Mouse (Mus musculus) megakaryocyte, embryonic 14.5 days (primary cell): ENCODE measurements at regions not wholly inside any gene's neighbourhood (a gene's known extent, or its start where the extent isn't known, plus 50 kb on each side); places are given as distances from the start of the nearest gene placed in this dataset.
A peak's percentile ranks its signal among the peaks of the same experiment; 100 is the strongest.

Experiments used
- H3K27me3 ChIP-seq: replicated peaks from 2 replicates; pipeline ENCODE3; 2012; ENCODE audit warnings: inconsistent platforms
- H3K36me3 ChIP-seq: replicated peaks from 2 replicates; pipeline ENCODE3; 2012; ENCODE audit warnings: low read length, inconsistent platforms, mixed read lengths
- H3K4me1 ChIP-seq: 2 replicates; pipeline ENCODE4 v1.6.1; 2012; ENCODE audit warnings: inconsistent platforms
- H3K4me3 ChIP-seq: replicated peaks from 2 replicates; pipeline ENCODE3; 2012; ENCODE audit warnings: moderate library complexity, mild to moderate bottlenecking, inconsistent platforms
- H3K9me3 ChIP-seq: 2 replicates; pipeline ENCODE4 v1.6.1; 2012; ENCODE audit warnings: inconsistent platforms
- FLI1 ChIP-seq: IDR thresholded peaks from 2 replicates; pipeline ENCODE4 v1.6.1; 2012; ENCODE audit warnings: low read length, inconsistent platforms, mixed read lengths
- GATA1 ChIP-seq: IDR thresholded peaks from 3 replicates; pipeline ENCODE4 v1.6.1; 2012; ENCODE audit warnings: mixed read lengths, low read length, inconsistent platforms, borderline replicate concordance

- TF ChIP-seq FLI1 (no peak), GATA1 (no peak)
- no peaks in the 10 kb centered on the region for H3K36me3 ChIP-seq
- H3K4me3 ChIP-seq = no peak overlapping the region
- H3K27me3 ChIP-seq = no peaks in the 10 kb centered on the region
- H3K9me3 ChIP-seq = peaks cover 22% of the 10 kb centered on the region
- H3K4me1 ChIP-seq = no peaks in the 10 kb centered on the region
Measured at GRCm38 (mm10) chr14:80083724-80084123, 99.8 kb downstream of the Olfm4 start.

GRCm38 (mm10) chr14:80097238-80097637 lies 113.4 kb downstream of the Olfm4 start:
- Histone ChIP-seq H3K9me3 (peaks cover 8% of the 10 kb centered on the region), H3K4me3 (no peak overlapping the region), H3K27me3 (no peaks in the 10 kb centered on the region), H3K4me1 (no peaks in the 10 kb centered on the region), H3K36me3 (no peaks in the 10 kb centered on the region)
- TF ChIP-seq GATA1 = no peak
- TF ChIP-seq FLI1 = no peak

GRCm38 (mm10) chr14:80113115-80113687 lies 129.3 kb downstream of the Olfm4 start:
- no peaks in the 10 kb centered on the region for H3K4me1 ChIP-seq
- TF ChIP-seq GATA1 (no peak), FLI1 (no peak)
- no peak overlapping the region for H3K4me3 ChIP-seq
- H3K9me3 ChIP-seq = peaks cover 24% of the 10 kb centered on the region
- no peaks in the 10 kb centered on the region for H3K27me3 ChIP-seq
- no peaks in the 10 kb centered on the region for H3K36me3 ChIP-seq

GRCm38 (mm10) chr14:80114326-80114725 lies 130.4 kb downstream of the Olfm4 start:
- Histone ChIP-seq H3K4me1 (no peaks in the 10 kb centered on the region), H3K27me3 (no peaks in the 10 kb centered on the region), H3K4me3 (no peak overlapping the region), H3K9me3 (peaks cover 23% of the 10 kb centered on the region), H3K36me3 (no peaks in the 10 kb centered on the region)
- TF ChIP-seq FLI1 = no peak
- TF ChIP-seq GATA1 = no peak

GRCm38 (mm10) chr14:80125156-80125555 lies 141.3 kb downstream of the Olfm4 start:
- H3K36me3 ChIP-seq = no peaks in the 10 kb centered on the region
- peaks cover 38% of the 10 kb centered on the region for H3K9me3 ChIP-seq
- no peak for TF ChIP-seq FLI1
- TF ChIP-seq GATA1 = no peak
- peak overlapping the region; percentile 17 for H3K4me3 ChIP-seq
- no peaks in the 10 kb centered on the region for H3K4me1 ChIP-seq
- H3K27me3 ChIP-seq = no peaks in the 10 kb centered on the region

GRCm38 (mm10) chr14:80128181-80128580 lies 144.3 kb downstream of the Olfm4 start:
- no peak overlapping the region for H3K4me3 ChIP-seq
- H3K36me3 ChIP-seq = no peaks in the 10 kb centered on the region
- H3K27me3 ChIP-seq = no peaks in the 10 kb centered on the region
- H3K4me1 ChIP-seq = no peaks in the 10 kb centered on the region
- TF ChIP-seq GATA1 (no peak), FLI1 (no peak)
- peaks cover 23% of the 10 kb centered on the region for H3K9me3 ChIP-seq

- Histone ChIP-seq H3K4me1 (no peaks in the 10 kb centered on the region), H3K27me3 (no peaks in the 10 kb centered on the region), H3K9me3 (peaks cover 16% of the 10 kb centered on the region; the same call in 1 of the 2 replicates), H3K4me3 (no peak overlapping the region), H3K36me3 (no peaks in the 10 kb centered on the region)
- TF ChIP-seq GATA1 (no peak), FLI1 (no peak)
Measured at GRCm38 (mm10) chr14:80137541-80137940, 153.7 kb downstream of the Olfm4 start.

GRCm38 (mm10) chr14:80138991-80139791 lies 155.3 kb downstream of the Olfm4 start:
- no peaks in the 10 kb centered on the region for H3K27me3 ChIP-seq
- no peak overlapping the region for H3K4me3 ChIP-seq
- H3K4me1 ChIP-seq = no peaks in the 10 kb centered on the region
- TF ChIP-seq FLI1 = no peak
- no peaks in the 10 kb centered on the region for H3K36me3 ChIP-seq
- H3K9me3 ChIP-seq = peaks cover 23% of the 10 kb centered on the region

GRCm38 (mm10) chr14:80157002-80157401 lies 173.1 kb downstream of the Olfm4 start:
- H3K4me3 ChIP-seq = no peak overlapping the region
- TF ChIP-seq FLI1 (no peak), GATA1 (no peak)
- no peaks in the 10 kb centered on the region for H3K36me3 ChIP-seq
- H3K4me1 ChIP-seq = no peaks in the 10 kb centered on the region
- H3K9me3 ChIP-seq = no peaks in the 10 kb centered on the region
- H3K27me3 ChIP-seq = no peaks in the 10 kb centered on the region

- H3K4me1 ChIP-seq = no peaks in the 10 kb centered on the region
- H3K27me3 ChIP-seq = no peaks in the 10 kb centered on the region
- H3K36me3 ChIP-seq = no peaks in the 10 kb centered on the region
- peaks cover 20% of the 10 kb centered on the region for H3K9me3 ChIP-seq
- TF ChIP-seq FLI1 = no peak
- TF ChIP-seq GATA1 = no peak
- no peak overlapping the region for H3K4me3 ChIP-seq
Measured at GRCm38 (mm10) chr14:80169211-80169610, 185.3 kb downstream of the Olfm4 start.
